Mouse (Mus musculus) heart, adult 2 months (tissue): ENCODE results near the gene Gm49027. TPM values are rescaled to one million over a fixed set of nuclear protein-coding genes. Genes with fewer than 3 reads are reported as not detected.

Source experiments
- DNase-seq, 2 experiments: peaks; one replicate each; pipeline ENCODE4 v3.0.0; 2021
- H3K27ac ChIP-seq: fragments of 200-600 bp; 2 replicates; pipeline ENCODE4 v1.8.1; 2022
- H3K27me3 ChIP-seq: fragments of 200-500 bp; 2 replicates; pipeline ENCODE4 v1.6.1; 2012; ENCODE audit warnings: mild to moderate bottlenecking, low read length, inconsistent platforms, mixed read lengths; ENCODE audit not compliant: control insufficient read depth, insufficient read depth
- H3K36me3 ChIP-seq: fragments of 200-500 bp; 2 replicates; pipeline ENCODE4 v1.6.1; 2012; ENCODE audit warnings: low read length, inconsistent platforms; ENCODE audit not compliant: control insufficient read depth, insufficient read depth
- H3K4me1 ChIP-seq: fragments of 200-500 bp; 2 replicates; pipeline ENCODE4 v1.6.1; 2011; ENCODE audit warnings: low read length; ENCODE audit not compliant: control insufficient read depth, insufficient read depth
- H3K4me3 ChIP-seq: fragments of 200-600 bp; 2 replicates; pipeline ENCODE4 v1.8.1; 2022
- H3K79me2 ChIP-seq: fragments of 200-500 bp; replicated peaks from 2 replicates; pipeline ENCODE4 v1.6.1; 2012; ENCODE audit warnings: mild to moderate bottlenecking, inconsistent platforms, low read length, moderate library complexity, mixed read lengths; ENCODE audit not compliant: control insufficient read depth, insufficient read depth
- H3K9ac ChIP-seq: fragments of 200-500 bp; 2 replicates; pipeline ENCODE4 v1.6.1; 2012; ENCODE audit warnings: low read depth, mild to moderate bottlenecking, control low read depth, inconsistent platforms, low read length, mixed read lengths
- CTCF ChIP-seq: fragments of 200-600 bp; IDR thresholded peaks from 2 replicates; pipeline ENCODE4 v1.8.1; 2022; ENCODE audit warnings: antibody characterized with exemption, mild to moderate bottlenecking, moderate library complexity
- EP300 ChIP-seq: fragments of 200-500 bp; IDR thresholded peaks from 2 replicates; pipeline ENCODE4 v1.6.1; 2011; ENCODE audit warnings: low read depth, low read length, control low read depth; ENCODE audit not compliant: insufficient read depth
- POLR2A ChIP-seq: fragments of 200-500 bp; IDR thresholded peaks from 2 replicates; pipeline ENCODE4 v1.6.1; 2011; ENCODE audit warnings: mild to moderate bottlenecking, low read depth, low read length, control low read depth; ENCODE audit not compliant: insufficient read depth
- WGBS: fragments of 180-500 bp; shearing (Covaris S2); methylation state at CpG from one replicate; pipeline ENCODE4 v1.1.7; 2018; 5-methylcytosine and 5-hydroxymethylcytosine counted together
- intact Hi-C: fragments of 180-260 bp; cut with DNase I; formaldehyde crosslinking; loops from one replicate; pipeline ENCODE4 v1.15.1; 2025
- long read RNA-seq: library from polyadenylated mRNA; stranded (forward); transcript quantifications from one replicate; pipeline ENCODE4 v2.0.0, GENCODE M21; 2021
- polyA plus RNA-seq: library from polyadenylated mRNA; depleted of rRNA; stranded (reverse); fragments of >200 nt; gene quantifications from 2 replicates; pipeline ENCODE4 v1.2.3, GENCODE M21; 2012; rRNA removed
- total RNA-seq, 2 experiments: library from RNA; stranded (reverse); gene quantifications; 2 replicates each; pipeline ENCODE4 v1.2.3; 2021

The Gm49027 gene
- under 1 TPM in 1 of 2 experiments, not detected in 1; 0.25 TPM for total RNA-seq
- 0.62 and 2.4 TPM in 2 replicates for polyA plus RNA-seq
- long read RNA-seq, partial matches to known transcripts = 21 of 22 reads
- long read RNA-seq, other reads (novel, unspliced or antisense) = 1 of 22 reads

DNA sequence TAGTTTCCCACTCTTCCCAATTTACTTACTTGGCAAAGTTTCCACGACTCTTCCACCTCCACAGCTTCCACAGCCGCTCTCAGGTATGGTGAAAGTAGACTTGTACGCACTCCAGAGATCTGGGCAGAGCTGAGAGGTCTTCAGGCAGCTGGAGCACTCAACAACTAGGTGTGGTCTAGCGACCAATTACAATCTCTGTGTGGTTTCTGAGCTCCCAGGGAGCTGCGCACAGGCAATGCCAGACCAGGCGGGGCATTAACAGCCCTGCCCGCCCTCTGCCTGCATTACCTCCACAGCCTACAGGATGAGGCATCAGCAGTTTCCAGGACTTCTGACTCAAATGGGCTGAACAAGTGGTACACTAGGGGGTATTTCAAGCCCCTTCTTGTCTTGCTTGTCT, at the start of gene Gm49027:
Gene Gm49027 (minus strand): TSS at position 208 of the 400 bp plus-strand sequence.
- Histone ChIP-seq H3K27ac (no peak within 1 kb of the TSS; the same call in 1 of the 2 replicates), H3K79me2 (no peaks in the 10 kb centered on the region), H3K36me3 (peaks cover 3% of the 10 kb centered on the region; the same call in 1 of the 2 replicates), H3K9ac (peak within 1 kb of the TSS; percentile 43; the same call in 1 of the 2 replicates), H3K4me1 (peaks cover 5% of the 10 kb centered on the region; the same call in 1 of the 2 replicates), H3K4me3 (peak within 1 kb of the TSS; percentile 98), H3K27me3 (no peaks in the 10 kb centered on the region)
- TF ChIP-seq POLR2A (no peak), EP300 (no peak), CTCF (no peak)
- peak; percentile 1 to 12 for DNase-seq
- intact Hi-C loops = no loop called here
- 90% methylated on average over 7 of the region's 7 CpGs for WGBS

GRCm38 (mm10) chr5:123573362-123573761, 48.1 kb upstream of the Gm49027 start:
- Histone ChIP-seq H3K4me1 (no peaks in the 10 kb centered on the region), H3K36me3 (no peaks in the 10 kb centered on the region), H3K4me3 (peak overlapping the region; percentile 66), H3K27ac (no peak overlapping the region; the same call in 1 of the 2 replicates), H3K27me3 (no peaks in the 10 kb centered on the region), H3K9ac (no peak overlapping the region), H3K79me2 (peaks cover 4% of the 10 kb centered on the region; the same call in 1 of the 2 replicates)
- DNase-seq = no peak
- intact Hi-C loops = no loop called here
- WGBS = 63% methylated on average over 8 of the region's 8 CpGs
- TF ChIP-seq POLR2A (no peak), CTCF (no peak), EP300 (no peak)

DNA sequence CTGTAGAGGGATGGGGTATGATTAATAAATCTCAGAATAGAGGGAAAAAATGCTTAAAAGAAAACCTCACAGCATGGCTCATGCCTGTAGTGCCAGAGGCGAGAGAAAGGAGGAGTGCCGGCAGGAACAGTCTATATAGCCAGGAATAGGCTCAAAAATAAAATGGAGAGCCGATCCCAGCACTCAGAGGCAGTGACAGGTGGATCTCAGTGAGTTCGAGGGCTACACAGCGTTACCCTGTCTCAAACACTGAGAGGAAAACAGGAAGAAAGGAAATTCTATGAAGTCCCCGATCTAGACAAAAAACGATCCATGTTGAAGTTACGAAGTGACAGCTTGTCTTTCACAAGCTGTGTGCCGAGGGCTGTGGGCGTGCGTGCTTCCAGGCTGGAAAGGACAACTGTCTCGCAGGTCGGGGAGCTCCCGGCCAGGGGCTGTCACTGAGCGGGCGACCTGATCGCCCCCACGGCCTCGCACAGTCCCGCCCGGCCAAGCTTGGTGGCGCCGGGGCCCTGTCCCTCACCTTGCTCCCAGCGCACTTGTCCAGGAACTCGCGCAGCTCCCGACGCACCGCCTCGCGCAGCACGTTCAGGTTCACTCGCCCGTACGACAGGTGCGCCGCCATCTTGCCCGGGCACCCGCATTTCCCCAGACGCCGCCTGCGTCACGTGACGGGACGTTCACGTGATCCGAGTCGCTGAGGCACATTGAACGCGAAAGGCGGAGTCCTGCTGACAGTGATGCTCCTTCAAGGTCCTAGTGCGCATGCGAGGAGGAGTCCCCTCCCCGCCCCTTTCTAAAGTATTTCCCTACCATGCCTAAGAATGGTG, 47.3 kb upstream of the Gm49027 start, which contains the start of gene Vps33a:
Gene Vps33a (minus strand): TSS at position 682 of the 830 bp plus-strand sequence.
- no peaks in the 10 kb centered on the region for H3K4me1 ChIP-seq
- peak within 1 kb of the TSS; percentile 98 for H3K9ac ChIP-seq
- peaks cover 4% of the 10 kb centered on the region; the same call in 1 of the 2 replicates for H3K79me2 ChIP-seq
- TF ChIP-seq CTCF (no peak), POLR2A (peak; percentile 91), EP300 (peak; percentile 92)
- H3K36me3 ChIP-seq = no peaks in the 10 kb centered on the region
- intact Hi-C loops = no loop called here
- no peaks in the 10 kb centered on the region for H3K27me3 ChIP-seq
- under 1% methylated on average over 54 of the region's 54 CpGs for WGBS
- H3K27ac ChIP-seq = peak within 1 kb of the TSS; percentile 86
- DNase-seq = peak; percentile 96 to 97
- H3K4me3 ChIP-seq = peak within 1 kb of the TSS; percentile 66

GRCm38 (mm10) chr5:123561128-123561527, 35.8 kb upstream of the Gm49027 start:
- H3K79me2 ChIP-seq = peaks cover 5% of the 10 kb centered on the region; the same call in 1 of the 2 replicates
- no peaks in the 10 kb centered on the region for H3K27me3 ChIP-seq
- no peaks in the 10 kb centered on the region for H3K4me1 ChIP-seq
- no peaks in the 10 kb centered on the region for H3K36me3 ChIP-seq
- no peak overlapping the region for H3K9ac ChIP-seq
- no peak overlapping the region for H3K27ac ChIP-seq
- 93% methylated on average over 11 of the region's 11 CpGs for WGBS
- intact Hi-C loops = no loop called here
- H3K4me3 ChIP-seq = no peak overlapping the region
- no peak for DNase-seq
- TF ChIP-seq POLR2A (no peak), CTCF (no peak), EP300 (no peak)

DNA sequence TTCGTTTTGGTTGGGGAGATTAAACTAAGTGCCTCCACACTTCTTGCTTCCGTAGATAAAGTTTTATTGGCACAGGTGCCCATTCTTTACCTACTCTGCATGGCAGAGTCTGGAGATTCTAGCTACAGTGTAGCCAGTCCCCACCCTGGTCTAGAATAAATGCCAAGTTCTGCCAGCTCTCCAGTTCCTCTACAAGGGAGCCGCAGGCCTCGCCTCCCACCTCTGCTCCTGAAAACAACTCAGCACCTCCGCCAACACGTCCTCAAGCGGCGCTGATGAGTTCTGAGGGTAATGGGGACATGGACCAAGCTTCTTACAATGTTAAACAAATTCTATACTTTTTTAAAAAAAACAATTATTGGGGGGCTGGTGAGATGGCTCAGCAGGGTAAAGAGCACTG, 34.3 kb upstream of the Gm49027 start:
- peak in 1 of 2 experiments; percentile 8 for DNase-seq
- H3K27ac ChIP-seq = no peak overlapping the region
- TF ChIP-seq POLR2A (no peak), EP300 (no peak), CTCF (no peak)
- WGBS = 92% methylated on average over 8 of the region's 8 CpGs
- peaks cover 5% of the 10 kb centered on the region; the same call in 1 of the 2 replicates for H3K79me2 ChIP-seq
- no peaks in the 10 kb centered on the region for H3K27me3 ChIP-seq
- intact Hi-C loops = no loop called here
- H3K4me1 ChIP-seq = no peaks in the 10 kb centered on the region
- H3K36me3 ChIP-seq = no peaks in the 10 kb centered on the region
- no peak overlapping the region for H3K4me3 ChIP-seq
- H3K9ac ChIP-seq = no peak overlapping the region

GRCm38 (mm10) chr5:123556451-123556850, 31.2 kb upstream of the Gm49027 start:
- no peak overlapping the region for H3K27ac ChIP-seq
- TF ChIP-seq POLR2A (no peak), EP300 (no peak), CTCF (no peak)

More at GRCm38 (mm10) chr5:123556451-123556850, 31.2 kb upstream of the Gm49027 start:
- DNase-seq = peak; percentile 60 to 63
- Histone ChIP-seq H3K9ac (no peak overlapping the region), H3K36me3 (no peaks in the 10 kb centered on the region), H3K4me3 (no peak overlapping the region), H3K27me3 (no peaks in the 10 kb centered on the region), H3K4me1 (no peaks in the 10 kb centered on the region), H3K79me2 (0 out of 2 replicates have a peak, but pooled peaks cover 2% of the 10 kb centered on the region)
- 66% methylated on average over 2 of the region's 2 CpGs for WGBS
- intact Hi-C loops = no loop called here
